Mouse (Mus musculus): ENCODE results near the gene Ice2.
A peak's percentile ranks its signal among the peaks of the same experiment; 100 is the strongest.

Ice2 gene

DNA sequence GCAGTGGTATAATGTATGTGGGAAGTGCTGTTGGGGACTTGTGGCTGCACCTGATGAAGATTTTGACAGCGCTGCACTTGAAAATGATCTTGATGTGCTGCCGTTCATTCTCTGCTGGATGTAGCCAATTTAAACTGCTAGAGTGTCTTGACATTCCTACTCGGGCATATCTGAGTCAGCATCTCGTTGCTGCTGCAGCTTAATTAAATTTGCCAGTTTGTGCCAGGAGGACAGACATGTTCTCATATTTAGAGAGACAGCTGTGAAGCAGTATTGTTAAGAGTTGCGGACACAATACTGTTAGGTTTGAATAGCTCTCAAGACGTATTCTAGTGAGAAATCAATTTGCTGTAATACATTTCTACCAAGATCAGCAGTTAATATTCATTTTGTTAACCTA, 7.0 kb downstream of the Ice2 start:
- DNase-seq (ENCODE audit: low spot score), result no peak

DNA sequence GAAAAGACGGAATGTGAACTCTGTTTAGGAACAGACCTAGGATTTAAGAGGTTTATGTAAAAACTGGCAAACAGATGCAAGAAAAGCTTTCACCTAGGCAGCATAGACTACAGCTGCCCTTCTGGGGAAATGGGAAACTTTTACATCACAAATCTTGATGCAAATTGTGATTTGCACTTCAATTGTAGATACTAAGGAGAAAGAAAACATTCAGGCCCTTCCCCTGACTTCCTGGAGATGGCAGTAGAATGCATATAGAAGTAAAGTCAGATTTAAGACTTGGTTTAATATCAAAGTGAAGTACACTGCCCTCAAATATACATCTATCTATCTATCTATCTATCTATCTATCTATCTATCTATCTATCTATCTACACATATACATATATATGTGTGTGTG, 21.8 kb downstream of the Ice2 start:
- DNase-seq (ENCODE audit: low spot score), result no peak

GRCm38 (mm10) chr9:69430531-69430930, 32.8 kb downstream of the Ice2 start:
- no peak for DNase-seq (ENCODE audit: low spot score)

- no peak for DNase-seq (ENCODE audit: low spot score)
Observed at GRCm38 (mm10) chr9:69431863-69432555, 34.3 kb downstream of the Ice2 start.

DNA sequence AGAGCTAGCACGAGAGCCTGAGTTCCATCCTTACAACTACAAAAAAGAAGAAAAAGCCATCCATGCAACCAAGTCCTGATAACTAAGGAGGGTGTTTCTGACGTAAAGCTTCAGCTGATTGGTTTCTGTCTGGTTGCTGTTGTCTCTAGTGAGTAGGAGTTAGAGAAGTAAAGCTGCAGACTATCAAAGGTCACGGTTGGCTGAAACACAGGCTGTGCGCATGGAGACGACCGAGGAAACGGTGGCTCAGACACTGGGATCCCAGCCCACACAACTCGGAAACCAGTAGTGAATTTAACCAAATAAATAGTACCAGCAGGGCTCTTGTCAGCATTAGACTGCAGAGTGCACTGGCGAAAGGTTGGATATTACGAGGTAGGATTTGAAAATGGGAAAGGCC, 37.5 kb downstream of the Ice2 start:
- no peak for DNase-seq (ENCODE audit: low spot score)

DNA sequence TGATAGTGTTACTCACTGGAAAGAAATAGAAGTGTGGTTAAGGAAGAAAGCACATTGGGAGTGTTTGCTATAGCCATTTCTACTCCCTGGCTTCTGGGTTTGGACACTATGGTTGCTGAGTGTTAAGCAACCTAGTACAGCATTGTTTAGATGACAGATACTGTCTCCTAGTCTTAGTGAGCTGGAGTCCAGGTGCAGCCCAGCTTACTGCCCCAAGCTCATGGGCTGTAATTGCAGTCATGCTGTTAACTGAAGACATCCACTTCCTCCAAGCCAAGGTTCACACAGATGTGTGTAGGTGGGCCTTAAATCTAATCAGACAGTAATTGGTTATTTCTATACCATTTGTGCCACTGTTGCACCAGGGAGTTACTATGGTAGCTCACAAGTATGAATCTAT, 38.0 kb downstream of the Ice2 start:
- no peak for DNase-seq (ENCODE audit: low spot score)

DNA sequence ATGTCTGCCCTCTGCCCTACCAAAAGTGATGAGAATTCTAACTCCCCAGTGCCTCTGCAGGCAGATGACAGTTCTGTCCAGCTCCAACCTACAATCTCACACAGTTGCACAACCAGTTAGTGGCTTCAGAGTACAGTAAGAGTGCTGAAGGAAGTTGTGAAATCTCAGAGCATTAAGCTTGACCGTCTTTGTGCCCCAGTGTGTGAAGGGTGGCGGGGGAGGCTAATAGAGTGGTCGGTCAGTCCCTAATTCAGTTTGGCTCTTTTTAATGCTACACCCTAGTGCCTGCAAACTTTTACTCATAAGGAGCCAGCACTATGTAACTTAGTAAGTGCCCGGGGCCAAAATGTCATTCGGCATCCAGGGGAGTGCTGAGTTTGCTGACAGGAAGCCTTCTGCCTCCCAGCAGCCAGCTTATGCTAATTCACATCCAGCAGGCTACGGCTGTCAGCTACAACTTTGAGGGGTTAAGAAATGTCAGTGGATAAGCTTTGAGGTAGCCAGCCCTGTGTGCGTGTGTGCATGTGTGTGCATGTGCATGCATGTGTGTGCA, 42.2 kb downstream of the Ice2 start:
- DNase-seq (ENCODE audit: low spot score), result no peak

DNA sequence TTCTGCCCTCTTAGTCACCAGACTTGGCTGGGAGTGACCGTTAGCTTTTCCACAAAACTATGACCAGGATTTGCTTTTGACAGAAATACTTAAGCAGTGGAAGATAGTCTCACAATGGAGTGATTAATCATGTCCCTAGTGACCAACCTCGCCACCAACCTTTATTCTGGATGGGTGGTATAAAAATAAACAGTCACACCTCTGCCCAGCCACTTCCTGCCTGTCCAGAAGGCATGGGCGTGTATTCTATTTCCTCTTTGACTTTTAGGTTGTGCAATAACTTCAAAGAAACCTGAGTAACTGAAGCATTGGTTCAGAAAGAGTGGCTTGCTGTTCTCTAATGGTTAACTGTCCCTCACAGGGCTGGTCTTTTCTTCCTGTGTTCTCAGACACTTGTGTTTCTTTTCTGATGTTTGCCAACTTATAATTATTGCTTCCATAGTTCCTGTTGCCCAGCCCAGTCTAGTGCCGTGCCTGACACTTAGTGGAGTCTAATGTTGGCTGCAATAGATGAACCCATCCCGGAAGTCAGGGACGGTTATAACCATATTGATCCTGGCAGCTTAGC, 44.8 kb downstream of the Ice2 start:
- DNase-seq (ENCODE audit: low spot score), result no peak

GRCm38 (mm10) chr9:69443203-69443602, 45.5 kb downstream of the Ice2 start:
- no peak for DNase-seq (ENCODE audit: low spot score)

GRCm38 (mm10) chr9:69448801-69449200, 51.1 kb downstream of the Ice2 start:
- DNase-seq (ENCODE audit: low spot score), result no peak

DNA sequence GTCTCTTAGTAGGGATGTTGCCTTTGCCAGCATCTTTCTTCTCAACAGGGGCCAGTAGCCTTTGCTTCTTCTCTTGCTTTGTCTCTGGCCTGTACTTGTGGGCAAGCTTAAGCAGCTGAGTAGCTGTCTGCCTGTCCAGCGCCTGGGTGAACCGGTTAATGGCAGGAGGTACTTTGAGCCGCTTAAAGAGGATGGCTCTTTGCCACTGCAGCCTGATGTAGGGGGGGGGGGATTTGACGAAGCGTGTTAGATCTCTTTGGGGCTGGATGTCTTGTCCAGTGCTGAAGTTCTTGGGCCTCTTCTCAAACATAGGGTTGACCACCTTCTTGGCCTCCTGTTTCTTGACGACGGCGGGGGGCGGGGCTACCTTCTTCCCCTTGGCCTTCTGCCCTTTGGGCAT, 52.9 kb downstream of the Ice2 start:
- no peak for DNase-seq (ENCODE audit: low spot score)

- DNase-seq (ENCODE audit: low spot score), result no peak
Observed at GRCm38 (mm10) chr9:69451886-69452810, 54.4 kb downstream of the Ice2 start.

GRCm38 (mm10) chr9:69453066-69453900, 55.6 kb downstream of the Ice2 start, which contains the start of gene Anxa2:
Gene Anxa2, plus strand, starts transcription at chr9:69453620.
- peak; percentile 87 for DNase-seq (ENCODE audit: low spot score)

- DNase-seq (ENCODE audit: low spot score), result peak; percentile 41
Observed at GRCm38 (mm10) chr9:69453901-69454666, 56.4 kb downstream of the Ice2 start.

GRCm38 (mm10) chr9:69454691-69455090, 57.0 kb downstream of the Ice2 start:
- no peak for DNase-seq (ENCODE audit: low spot score)

- no peak for DNase-seq (ENCODE audit: low spot score)
Observed at GRCm38 (mm10) chr9:69455391-69455790, 57.7 kb downstream of the Ice2 start.

- no peak for DNase-seq (ENCODE audit: low spot score)
Observed at GRCm38 (mm10) chr9:69456406-69457075, 58.8 kb downstream of the Ice2 start.

- DNase-seq (ENCODE audit: low spot score), result no peak
Observed at GRCm38 (mm10) chr9:69457143-69457542, 59.4 kb downstream of the Ice2 start.

GRCm38 (mm10) chr9:69457747-69458625, 60.3 kb downstream of the Ice2 start:
- DNase-seq (ENCODE audit: low spot score), result peak; percentile 77

All from ovary, postnatal 36 days (tissue).